Mouse (Mus musculus) intestine, embryonic 14.5 days (tissue): Measurements from ENCODE around the gene Mroh2a. TPM values are rescaled to one million over a fixed set of nuclear protein-coding genes. Genes with fewer than 3 reads are reported as not detected.
A peak's percentile ranks its signal among the peaks of the same experiment; 100 is the strongest.

ENCODE experiments used
- ATAC-seq: fragments of 200-750 bp; cut with Nextera tagmentation; replicated peaks from 2 replicates; pipeline ENCODE4 v1.8.0; 2017; ENCODE audit warnings: low read depth, moderate number of reproducible peaks, moderate TSS enrichment, moderate library complexity; ENCODE audit not compliant: low FRiP score, low TSS enrichment
- DNase-seq: peaks from one replicate; pipeline ENCODE4 v3.0.0-alpha.2; 2018; ENCODE audit warnings: low spot score
- H3K27ac ChIP-seq: fragments of 300-500 bp; sonication (generic); 2 replicates; pipeline ENCODE4 v1.5.1; 2014; ENCODE audit warnings: low read depth, mild to moderate bottlenecking, control low read depth
- H3K27me3 ChIP-seq: fragments of 300-500 bp; sonication (generic); replicated peaks from 2 replicates; pipeline ENCODE4 v1.6.1; 2014; ENCODE audit warnings: low read length, control low read depth; ENCODE audit not compliant: control insufficient read depth, insufficient read depth
- H3K36me3 ChIP-seq: fragments of 300-500 bp; sonication (generic); 2 replicates; pipeline ENCODE4 v1.6.1; 2014; ENCODE audit warnings: low read length, control low read depth; ENCODE audit not compliant: control insufficient read depth, insufficient read depth
- H3K4me1 ChIP-seq: fragments of 300-500 bp; sonication (generic); replicated peaks from 2 replicates; pipeline ENCODE4 v1.6.1; 2014; ENCODE audit warnings: low read length, control low read depth, mixed read lengths; ENCODE audit not compliant: control insufficient read depth, insufficient read depth
- H3K4me2 ChIP-seq: fragments of 300-500 bp; sonication (generic); 2 replicates; pipeline ENCODE4 v1.6.1; 2014; ENCODE audit warnings: low read length
- H3K4me3 ChIP-seq: fragments of 300-500 bp; sonication (generic); 2 replicates; pipeline ENCODE4 v1.5.1; 2014; ENCODE audit warnings: low read depth, low read length, control low read depth, mixed read lengths
- H3K9ac ChIP-seq: fragments of 300-500 bp; sonication (generic); 2 replicates; pipeline ENCODE4 v1.6.1; 2014; ENCODE audit warnings: mild to moderate bottlenecking, low read length
- H3K9me3 ChIP-seq: fragments of 300-500 bp; sonication (generic); 2 replicates; pipeline ENCODE4 v1.6.1; 2016; ENCODE audit warnings: low read length, control low read depth; ENCODE audit not compliant: control insufficient read depth
- WGBS: fragments of 180-500 bp; shearing (Covaris S2); extraction: QIAGEN DNeasy Blood & Tissue Kit; methylation state at CpG from one replicate; pipeline ENCODE4 v1.1.7; 2014; 5-methylcytosine and 5-hydroxymethylcytosine counted together
- polyA plus RNA-seq: library from polyadenylated mRNA; unstranded; fragments of >200 nt; fragmentation: Nextera tagmentation; extraction: Ambion mirVana; gene quantifications from 2 replicates; pipeline ENCODE4 v1.2.1, GENCODE M21; 2014

Gene Mroh2a
- polyA plus RNA-seq, 1 experiment from 2014 or later, result 1.1 TPM

- no peaks in the 10 kb centered on the region for H3K4me1 ChIP-seq
- H3K27me3 ChIP-seq, result no peaks in the 10 kb centered on the region
- DNase-seq (no peak), ATAC-seq (no peak)
- H3K27ac ChIP-seq, result no peak overlapping the region
- no peaks in the 10 kb centered on the region for H3K36me3 ChIP-seq
- no peak overlapping the region for H3K9ac ChIP-seq
- WGBS, result 74% methylated on average over 2 of the region's 2 CpGs
- no peak overlapping the region for H3K4me3 ChIP-seq
- H3K4me2 ChIP-seq, result no peak overlapping the region
- peaks cover 49% of the 10 kb centered on the region for H3K9me3 ChIP-seq
Measured at GRCm38 (mm10) chr1:88299529-88299945, 72.8 kb downstream of the Mroh2a start.

GRCm38 (mm10) chr1:88300301-88301050, 73.7 kb downstream of the Mroh2a start:
- no peak overlapping the region for H3K9ac ChIP-seq
- H3K27me3 ChIP-seq, result no peaks in the 10 kb centered on the region
- H3K27ac ChIP-seq, result no peak overlapping the region
- H3K4me1 ChIP-seq, result no peaks in the 10 kb centered on the region
- H3K36me3 ChIP-seq, result no peaks in the 10 kb centered on the region
- WGBS, result 41% methylated on average over 5 of the region's 5 CpGs
- H3K9me3 ChIP-seq, result peaks cover 51% of the 10 kb centered on the region
- DNase-seq (peak; percentile 56), ATAC-seq (no peak)
- no peak overlapping the region for H3K4me2 ChIP-seq
- no peak overlapping the region for H3K4me3 ChIP-seq

GRCm38 (mm10) chr1:88301121-88302014, 74.6 kb downstream of the Mroh2a start:
- Histone ChIP-seq H3K27ac (no peak overlapping the region), H3K9ac (no peak overlapping the region), H3K4me2 (no peak overlapping the region), H3K9me3 (peaks cover 51% of the 10 kb centered on the region), H3K27me3 (no peaks in the 10 kb centered on the region), H3K36me3 (no peaks in the 10 kb centered on the region), H3K4me1 (no peaks in the 10 kb centered on the region), H3K4me3 (no peak overlapping the region)
- peak; percentile 26; the same call in 1 of the 2 replicates for ATAC-seq
- DNase-seq, result peak; percentile 72
- 63% methylated on average over 9 of the region's 9 CpGs for WGBS

GRCm38 (mm10) chr1:88302057-88302740, 75.4 kb downstream of the Mroh2a start:
- WGBS, result 67% methylated on average over 14 of the region's 14 CpGs
- H3K4me3 ChIP-seq, result no peak overlapping the region
- no peak overlapping the region for H3K9ac ChIP-seq
- no peaks in the 10 kb centered on the region for H3K36me3 ChIP-seq
- no peak overlapping the region for H3K27ac ChIP-seq
- peak; percentile 52 for DNase-seq
- H3K4me1 ChIP-seq, result no peaks in the 10 kb centered on the region
- peaks cover 54% of the 10 kb centered on the region for H3K9me3 ChIP-seq
- peak; percentile 40; the same call in 1 of the 2 replicates for ATAC-seq
- no peak overlapping the region for H3K4me2 ChIP-seq
- H3K27me3 ChIP-seq, result no peaks in the 10 kb centered on the region

GRCm38 (mm10) chr1:88303762-88304161, 77.0 kb downstream of the Mroh2a start:
- Histone ChIP-seq H3K27me3 (no peaks in the 10 kb centered on the region), H3K9ac (no peak overlapping the region), H3K9me3 (peaks cover 56% of the 10 kb centered on the region), H3K36me3 (no peaks in the 10 kb centered on the region), H3K4me3 (no peak overlapping the region), H3K27ac (no peak overlapping the region), H3K4me1 (no peaks in the 10 kb centered on the region), H3K4me2 (no peak overlapping the region)
- WGBS, result 64% methylated on average over 6 of the region's 6 CpGs
- ATAC-seq (no peak), DNase-seq (peak; percentile 51)

- no peak for ATAC-seq
Measured at GRCm38 (mm10) chr1:88304261-88304985, 77.6 kb downstream of the Mroh2a start.

GRCm38 (mm10) chr1:88305018-88305795, 78.4 kb downstream of the Mroh2a start:
- Histone ChIP-seq H3K4me2 (no peak overlapping the region), H3K4me1 (no peaks in the 10 kb centered on the region), H3K9me3 (peaks cover 58% of the 10 kb centered on the region), H3K9ac (no peak overlapping the region), H3K27ac (no peak overlapping the region), H3K36me3 (no peaks in the 10 kb centered on the region), H3K4me3 (no peak overlapping the region), H3K27me3 (no peaks in the 10 kb centered on the region)
- 48% methylated on average over 6 of the region's 6 CpGs for WGBS
- peak; percentile 58 for DNase-seq
- no peak for ATAC-seq

More at GRCm38 (mm10) chr1:88304261-88304985, 77.6 kb downstream of the Mroh2a start:
- no peak overlapping the region for H3K27ac ChIP-seq
- 61% methylated on average over 8 of the region's 8 CpGs for WGBS
- DNase-seq, result peak; percentile 60
- H3K36me3 ChIP-seq, result no peaks in the 10 kb centered on the region
- H3K4me3 ChIP-seq, result no peak overlapping the region
- no peak overlapping the region for H3K4me2 ChIP-seq
- no peak overlapping the region for H3K9ac ChIP-seq
- H3K9me3 ChIP-seq, result peaks cover 60% of the 10 kb centered on the region
- H3K4me1 ChIP-seq, result no peaks in the 10 kb centered on the region
- H3K27me3 ChIP-seq, result no peaks in the 10 kb centered on the region
